Mouse (Mus musculus) forebrain, embryonic 13.5 days (tissue): Measurements from ENCODE around the gene Zbtb8b. TPM values are rescaled to one million over a fixed set of nuclear protein-coding genes. Genes with fewer than 3 reads are reported as not detected.
A peak's percentile ranks its signal among the peaks of the same experiment; 100 is the strongest.

Experiments used
- ATAC-seq: fragments of 200-750 bp; cut with Nextera tagmentation; 2 replicates; pipeline ENCODE4 v1.8.0; 2017
- H3K27ac ChIP-seq: fragments of 300-500 bp; sonication (generic); 2 replicates; pipeline ENCODE4 v1.5.1; 2015; ENCODE audit warnings: inconsistent platforms, mild to moderate bottlenecking, moderate library complexity
- H3K27me3 ChIP-seq: fragments of 300-500 bp; sonication (generic); 2 replicates; pipeline ENCODE4 v1.6.1; 2015; ENCODE audit warnings: mild to moderate bottlenecking, inconsistent platforms
- H3K36me3 ChIP-seq: fragments of 300-500 bp; sonication (generic); 2 replicates; pipeline ENCODE4 v1.6.1; 2015; ENCODE audit warnings: mild to moderate bottlenecking, inconsistent platforms; ENCODE audit not compliant: poor library complexity, severe bottlenecking
- H3K4me1 ChIP-seq: fragments of 300-500 bp; sonication (generic); 2 replicates; pipeline ENCODE4 v1.6.1; 2015; ENCODE audit warnings: inconsistent platforms
- H3K4me2 ChIP-seq: fragments of 300-500 bp; sonication (generic); 2 replicates; pipeline ENCODE4 v1.6.1; 2015; ENCODE audit warnings: inconsistent platforms, mild to moderate bottlenecking, moderate library complexity
- H3K4me3 ChIP-seq: fragments of 300-500 bp; sonication (generic); 2 replicates; pipeline ENCODE4 v1.5.1; 2015; ENCODE audit warnings: mild to moderate bottlenecking, inconsistent platforms
- H3K9ac ChIP-seq: fragments of 300-500 bp; sonication (generic); 2 replicates; pipeline ENCODE4 v1.6.1; 2015; ENCODE audit warnings: mild to moderate bottlenecking, inconsistent platforms
- H3K9me3 ChIP-seq: fragments of 300-500 bp; sonication (generic); replicated peaks from 2 replicates; pipeline ENCODE4 v1.6.1; 2016; ENCODE audit warnings: inconsistent platforms
- WGBS: fragments of 180-500 bp; shearing (Covaris S2); methylation state at CpG from one replicate; pipeline ENCODE4 v1.1.7; 2015; 5-methylcytosine and 5-hydroxymethylcytosine counted together
- polyA plus RNA-seq: library from polyadenylated mRNA; unstranded; fragments of >200 nt; fragmentation: Nextera tagmentation; extraction: Ambion mirVana; gene quantifications from 2 replicates; pipeline ENCODE4 v1.2.1, GENCODE M21; 2015

The Zbtb8b gene
- polyA plus RNA-seq, 1 experiment from 2014 or later, result 4.3 TPM

- 89% methylated on average over 3 of the region's 3 CpGs for WGBS
- Histone ChIP-seq H3K4me2 (no peak overlapping the region), H3K4me3 (no peak overlapping the region), H3K9ac (no peak overlapping the region), H3K36me3 (no peaks in the 10 kb centered on the region), H3K4me1 (no peaks in the 10 kb centered on the region), H3K9me3 (no peaks in the 10 kb centered on the region), H3K27ac (no peak overlapping the region), H3K27me3 (peaks cover 13% of the 10 kb centered on the region)
- no peak for ATAC-seq
Measured at GRCm38 (mm10) chr4:129383586-129383985, 57.1 kb downstream of the Zbtb8b start.

- Histone ChIP-seq H3K9ac (no peak overlapping the region), H3K9me3 (no peaks in the 10 kb centered on the region), H3K27me3 (peaks cover 16% of the 10 kb centered on the region), H3K36me3 (no peaks in the 10 kb centered on the region), H3K4me3 (no peak overlapping the region), H3K4me1 (no peaks in the 10 kb centered on the region), H3K4me2 (no peak overlapping the region), H3K27ac (no peak overlapping the region)
- 97% methylated on average over 2 of the region's 2 CpGs for WGBS
- ATAC-seq, result no peak
Measured at GRCm38 (mm10) chr4:129382488-129382887, 58.2 kb downstream of the Zbtb8b start.

- H3K4me1 ChIP-seq, result no peaks in the 10 kb centered on the region
- H3K4me2 ChIP-seq, result no peak overlapping the region
- ATAC-seq, result no peak
- no peak overlapping the region for H3K27ac ChIP-seq
- H3K4me3 ChIP-seq, result no peak overlapping the region
- H3K36me3 ChIP-seq, result no peaks in the 10 kb centered on the region
- peaks cover 16% of the 10 kb centered on the region for H3K27me3 ChIP-seq
- 88% methylated on average over 9 of the region's 9 CpGs for WGBS
- no peak overlapping the region for H3K9ac ChIP-seq
- H3K9me3 ChIP-seq, result no peaks in the 10 kb centered on the region
Measured at GRCm38 (mm10) chr4:129382029-129382428, 58.6 kb downstream of the Zbtb8b start.

- Histone ChIP-seq H3K9ac (no peak overlapping the region), H3K36me3 (no peaks in the 10 kb centered on the region), H3K4me1 (peaks cover 5% of the 10 kb centered on the region; the same call in 1 of the 2 replicates), H3K4me3 (no peak overlapping the region), H3K27ac (no peak overlapping the region), H3K4me2 (no peak overlapping the region), H3K9me3 (no peaks in the 10 kb centered on the region), H3K27me3 (peaks cover 21% of the 10 kb centered on the region)
- WGBS, result 83% methylated on average over 8 of the region's 8 CpGs
- no peak for ATAC-seq
Measured at GRCm38 (mm10) chr4:129381148-129381547, 59.5 kb downstream of the Zbtb8b start.

GRCm38 (mm10) chr4:129379805-129380204 is 60.8 kb downstream of the Zbtb8b start:
- 91% methylated on average over 3 of the region's 3 CpGs for WGBS
- ATAC-seq, result no peak
- no peak overlapping the region for H3K4me2 ChIP-seq
- H3K4me3 ChIP-seq, result no peak overlapping the region
- no peaks in the 10 kb centered on the region for H3K36me3 ChIP-seq
- H3K4me1 ChIP-seq, result peaks cover 9% of the 10 kb centered on the region
- no peak overlapping the region for H3K27ac ChIP-seq
- H3K9ac ChIP-seq, result no peak overlapping the region
- H3K9me3 ChIP-seq, result no peaks in the 10 kb centered on the region
- H3K27me3 ChIP-seq, result peaks cover 27% of the 10 kb centered on the region

- no peaks in the 10 kb centered on the region for H3K9me3 ChIP-seq
Measured at GRCm38 (mm10) chr4:129377601-129378390, 62.9 kb downstream of the Zbtb8b start, which contains the start of gene Zbtb8a. Gene Zbtb8a, minus strand, starts transcription at chr4:129378116.

GRCm38 (mm10) chr4:129376961-129377545 is 63.6 kb downstream of the Zbtb8b start:
- no peaks in the 10 kb centered on the region for H3K36me3 ChIP-seq
- ATAC-seq, result peak; percentile 74
- peak overlapping the region; percentile 90 for H3K9ac ChIP-seq
- H3K27ac ChIP-seq, result peak overlapping the region; percentile 86
- H3K9me3 ChIP-seq, result no peaks in the 10 kb centered on the region
- H3K4me3 ChIP-seq, result peak overlapping the region; percentile 76
- WGBS, result under 1% methylated on average over 38 of the region's 68 CpGs
- peak overlapping the region; percentile 71 for H3K4me2 ChIP-seq
- peaks cover 11% of the 10 kb centered on the region for H3K4me1 ChIP-seq
- peaks cover 30% of the 10 kb centered on the region for H3K27me3 ChIP-seq

More at GRCm38 (mm10) chr4:129377601-129378390, 62.9 kb downstream of the Zbtb8b start, which contains the start of gene Zbtb8a:
- peak within 1 kb of the TSS; percentile 76 for H3K4me3 ChIP-seq
- WGBS, result 2% methylated on average over 40 of the region's 65 CpGs
- peak within 1 kb of the TSS; percentile 90 for H3K9ac ChIP-seq
- H3K27me3 ChIP-seq, result peaks cover 30% of the 10 kb centered on the region
- H3K27ac ChIP-seq, result peak within 1 kb of the TSS; percentile 86
- no peaks in the 10 kb centered on the region for H3K36me3 ChIP-seq
- H3K4me2 ChIP-seq, result peak within 1 kb of the TSS; percentile 71
- ATAC-seq, result peak; percentile 86
- peaks cover 11% of the 10 kb centered on the region for H3K4me1 ChIP-seq

GRCm38 (mm10) chr4:129375821-129376220 is 64.8 kb downstream of the Zbtb8b start:
- Histone ChIP-seq H3K9me3 (no peaks in the 10 kb centered on the region), H3K4me2 (no peak overlapping the region), H3K4me1 (peaks cover 11% of the 10 kb centered on the region), H3K36me3 (no peaks in the 10 kb centered on the region), H3K27me3 (peaks cover 30% of the 10 kb centered on the region), H3K4me3 (no peak overlapping the region), H3K9ac (no peak overlapping the region), H3K27ac (no peak overlapping the region)
- no peak for ATAC-seq
- 76% methylated on average over 5 of the region's 5 CpGs for WGBS

Other genes starting within 250 kb of the Zbtb8b start
- 3.7 and 3.8 TPM in 2 replicates for gene C77080, start 179.4 kb downstream of the Zbtb8b start, polyA plus RNA-seq
- gene Sync, start 153.2 kb downstream of the Zbtb8b start, polyA plus RNA-seq, result 0.18 and 0.19 TPM in 2 replicates
- 534 and 564 TPM in 2 replicates for gene Rbbp4, start 105.5 kb downstream of the Zbtb8b start, polyA plus RNA-seq
- 33.8 and 36.2 TPM in 2 replicates for gene Zbtb8os, start 105.2 kb downstream of the Zbtb8b start, polyA plus RNA-seq
- gene Zbtb8a, start 62.7 kb downstream of the Zbtb8b start, polyA plus RNA-seq, result 12.9 and 13.6 TPM in 2 replicates
- gene Bsdc1, start 20.7 kb upstream of the Zbtb8b start, polyA plus RNA-seq, result 32.8 and 33.6 TPM in 2 replicates
- not detected in 2 replicates for gene Tssk3, start 50.2 kb upstream of the Zbtb8b start, polyA plus RNA-seq
- gene Fam229a, start 50.3 kb upstream of the Zbtb8b start, polyA plus RNA-seq, result not detected in 2 replicates
- 1,756 and 1,774 TPM in 2 replicates for gene Marcksl1, start 72.7 kb upstream of the Zbtb8b start, polyA plus RNA-seq
- gene Hdac1, start 101.9 kb upstream of the Zbtb8b start, polyA plus RNA-seq, result 189 and 191 TPM in 2 replicates
- 7.6 and 9.2 TPM in 2 replicates for gene Lck, start 132.8 kb upstream of the Zbtb8b start, polyA plus RNA-seq
- 0.31 and 0.68 TPM in 2 replicates for gene Fam167b, start 137.7 kb upstream of the Zbtb8b start, polyA plus RNA-seq
- gene Eif3i, start 159.8 kb upstream of the Zbtb8b start, polyA plus RNA-seq, result 251 and 261 TPM in 2 replicates
- 186 and 193 TPM in 2 replicates for gene Tmem234, start 159.8 kb upstream of the Zbtb8b start, polyA plus RNA-seq
- 2.3 and 4.5 TPM in 2 replicates for gene Dcdc2b, start 173.4 kb upstream of the Zbtb8b start, polyA plus RNA-seq
- gene Iqcc, start 178.2 kb upstream of the Zbtb8b start, polyA plus RNA-seq, result 30.1 and 31.5 TPM in 2 replicates
- gene Ccdc28b, start 183.1 kb upstream of the Zbtb8b start, polyA plus RNA-seq, result 97.7 and 104 TPM in 2 replicates
- gene Txlna, start 200.2 kb upstream of the Zbtb8b start, polyA plus RNA-seq, result 75.9 and 79.8 TPM in 2 replicates
- gene Kpna6, start 231.9 kb upstream of the Zbtb8b start, polyA plus RNA-seq, result 14.4 and 15.8 TPM in 2 replicates